Mouse (Mus musculus) layer of hippocampus, adult 6 months (tissue): ENCODE results near the gene Gnl1. TPM values are rescaled to one million over a fixed set of nuclear protein-coding genes. Genes with fewer than 3 reads are reported as not detected.

ENCODE experiments used
- long read RNA-seq, 2 experiments: library from polyadenylated mRNA; unstranded; transcript quantifications; one replicate each; pipeline ENCODE4 v2.0.0; 2019 to 2020
- microRNA-seq: library from miRNA; unstranded; fragments of <30 nt; microRNA quantifications from one replicate; pipeline ENCODE4 v1.2.0, GENCODE M21; 2020
- polyA plus RNA-seq: library from polyadenylated mRNA; unstranded; fragments of <200 nt; fragmentation: Nextera tagmentation; gene quantifications from 2 replicates; pipeline ENCODE4 v1.2.3, GENCODE M21; 2021

Gene Gnl1
- polyA plus RNA-seq: 20.1 and 23.4 TPM in 2 replicates
- long read RNA-seq, experiment 1, transcript Gnl1-201 (12 exons, 2,848 nt): major isoform, 19 of 56 reads
- long read RNA-seq, experiment 1, partial matches to known transcripts: 35 of 56 reads
- long read RNA-seq, experiment 1, other reads (novel, unspliced or antisense): 2 of 56 reads
- long read RNA-seq, experiment 2, transcript Gnl1-201 (12 exons, 2,848 nt): major isoform, 142 of 205 reads
- long read RNA-seq, experiment 2, partial matches to known transcripts: 58 of 205 reads
- long read RNA-seq, experiment 2, other reads (novel, unspliced or antisense): 5 of 205 reads

GRCm38 (mm10) chr17:35979401-35980362, at the start of gene Gnl1, which contains the start of gene Prr3:
TSS of gene Gnl1 (plus strand) at chr17:35979851.
TSS of gene Prr3 (minus strand) at chr17:35980236.

DNA sequence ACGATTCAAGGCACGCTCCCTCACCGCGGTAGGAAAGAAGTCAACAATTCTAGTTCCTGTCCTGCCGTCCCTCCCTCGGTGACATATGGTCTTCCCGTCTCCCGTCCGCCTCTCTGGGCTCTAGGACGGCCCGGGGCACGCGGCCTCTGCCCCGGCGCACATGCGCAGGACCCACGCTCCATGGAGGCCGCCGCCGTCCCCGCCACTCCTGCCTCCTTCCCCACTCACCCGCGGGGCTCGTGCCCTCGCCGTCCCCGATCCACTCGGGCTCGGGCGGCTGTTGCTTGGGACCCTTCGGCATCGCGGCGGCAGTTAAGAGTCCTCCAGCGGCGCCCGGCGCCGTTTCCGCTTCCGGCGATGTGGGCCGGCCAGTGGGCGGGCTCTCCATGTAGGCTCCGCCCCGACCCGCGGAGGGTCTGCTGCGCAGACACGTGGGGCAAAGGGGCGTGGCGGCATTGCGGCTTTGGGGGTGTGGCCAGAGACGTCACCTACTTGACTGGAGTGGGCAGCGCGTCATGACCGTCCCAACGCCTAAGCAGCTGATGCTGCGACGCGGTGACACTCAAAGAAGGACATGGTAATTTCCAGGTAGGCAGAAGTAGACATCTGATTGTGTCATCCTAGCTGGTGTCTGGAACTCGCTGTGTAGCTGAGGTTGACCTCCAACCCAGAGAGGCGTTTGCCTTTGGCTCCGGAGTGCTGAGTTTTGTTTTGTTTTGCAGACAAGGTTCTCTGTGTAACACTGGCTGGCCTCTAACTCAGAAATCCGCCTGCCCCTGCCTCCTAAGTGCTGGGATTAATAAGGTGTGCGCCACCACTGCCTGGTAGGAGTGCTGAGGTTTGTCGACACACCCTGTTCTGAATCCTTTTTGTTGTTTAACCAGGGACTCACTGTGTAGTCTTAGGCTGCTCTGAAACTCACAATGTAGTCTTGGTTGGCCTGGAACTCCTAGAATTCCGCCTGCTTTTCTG, 9.9 kb upstream of the Gnl1 start, which contains the start of gene Abcf1:
TSS of gene Abcf1 (minus strand) at position 344 of the 972 bp plus-strand sequence.

GRCm38 (mm10) chr17:36020191-36021073, 40.8 kb downstream of the Gnl1 start, which contains the start of gene H2-T24:
TSS of gene H2-T24 (minus strand) at chr17:36020560.

GRCm38 (mm10) chr17:36032351-36032875, 52.8 kb downstream of the Gnl1 start, which contains the start of gene H2-T23:
TSS of gene H2-T23 (minus strand) at chr17:36032855.

Small RNAs within 50 kb of the gene (microRNA-seq; reads per million reads assigned to microRNA genes)
- gene Mir877: 318 reads per million, percentile 69 among the genes with 10 or more reads in this experiment

Other genes with a start within 250 kb of the Gnl1 start
- 6.3 and 7.1 TPM in 2 replicates for gene Ier3, start 158.2 kb upstream of the Gnl1 start, polyA plus RNA-seq
- 109 and 126 TPM in 2 replicates for gene Flot1, start 156.6 kb upstream of the Gnl1 start, polyA plus RNA-seq
- gene Tubb5, start 141.5 kb upstream of the Gnl1 start, polyA plus RNA-seq: 614 and 636 TPM in 2 replicates
- gene Mdc1, start 138.3 kb upstream of the Gnl1 start, polyA plus RNA-seq: 1.6 and 3.2 TPM in 2 replicates
- gene Nrm, start 118.5 kb upstream of the Gnl1 start, polyA plus RNA-seq: 3.1 and 3.5 TPM in 2 replicates
- 1.6 and 1.8 TPM in 2 replicates for gene Ppp1r18, start 114.3 kb upstream of the Gnl1 start, polyA plus RNA-seq
- gene Dhx16, start 100.0 kb upstream of the Gnl1 start, polyA plus RNA-seq: 8.7 and 8.9 TPM in 2 replicates
- 57.1 and 72.3 TPM in 2 replicates for gene 2310061I04Rik, start 82.4 kb upstream of the Gnl1 start, polyA plus RNA-seq
- gene Atat1, start 69.8 kb upstream of the Gnl1 start, polyA plus RNA-seq: 47.2 and 55.1 TPM in 2 replicates
- gene Mrps18b, start 63.5 kb upstream of the Gnl1 start, polyA plus RNA-seq: 63.7 and 64.4 TPM in 2 replicates
- gene Ppp1r10, start 63.4 kb upstream of the Gnl1 start, polyA plus RNA-seq: 17.2 and 18.5 TPM in 2 replicates
- gene Abcf1, start 10.1 kb upstream of the Gnl1 start, polyA plus RNA-seq: 44.3 and 58.3 TPM in 2 replicates
- 14.1 and 16.1 TPM in 2 replicates for gene Prr3, start 385 bp downstream of the Gnl1 start, polyA plus RNA-seq
- 2.0 and 2.2 TPM in 2 replicates for gene H2-T24, start 40.7 kb downstream of the Gnl1 start, polyA plus RNA-seq
- 11.5 and 14.4 TPM in 2 replicates for gene H2-T23, start 53.0 kb downstream of the Gnl1 start, polyA plus RNA-seq
- gene H2-T22, start 62.9 kb downstream of the Gnl1 start, polyA plus RNA-seq: 16.1 and 16.5 TPM in 2 replicates
- gene Gm6034, start 63.1 kb downstream of the Gnl1 start, polyA plus RNA-seq: not detected in 2 replicates
- not detected in 2 replicates for gene Gm11127, start 78.5 kb downstream of the Gnl1 start, polyA plus RNA-seq
- 0.09 TPM in 1 of 2 replicates, not detected in the other for gene Gm19684, start 141.8 kb downstream of the Gnl1 start, polyA plus RNA-seq
- gene Gm7030, start 149.6 kb downstream of the Gnl1 start, polyA plus RNA-seq: not detected in 2 replicates
- not detected in 2 replicates for gene Gm8909, start 188.7 kb downstream of the Gnl1 start, polyA plus RNA-seq
- not detected in 2 replicates for gene H2-T3, start 210.4 kb downstream of the Gnl1 start, polyA plus RNA-seq